9 mouse cellular contexts compared by ENCODE assay signal in genomic region chr4:58266294-58266693, GRCm38 (mm10). TPM values are rescaled to one million over a fixed set of nuclear protein-coding genes. Genes with fewer than 3 reads are reported as not detected.
DNase-seq lines count a peak whose midpoint lies in the region; ATAC-seq lines count a peak whose summit lies in the region.
"Had no signal": no experiment of that assay in that cellular context is flagged by ENCODE, and none has a peak within 500 bp of the region (broad histone marks: within the 10 kb centered on the region; RNA-seq: fewer than 3 reads in every experiment).

No protein-coding gene starts in this region.

- peak; percentile 59 for DNase-seq in hindbrain, embryonic 11.5 days (ENCODE audit: low spot score)
- peak; percentile 44 to 71 for DNase-seq in right cerebral cortex, postnatal 10 days (ENCODE audit: low spot score in 2 of 2)
- DNase-seq in right cerebral cortex, adult 18-20 months = no peak
- DNase-seq in cerebellum, postnatal 14 days = peak; percentile 64 to 76
- DNase-seq in splenic B cell, adult 2 months (ENCODE audit: low read depth, low spot score) = peak; percentile 26

- H3K9ac ChIP-seq in hindbrain, embryonic 11.5 days (ENCODE audit: low read depth, low read length) = no peak overlapping the region
- no peak overlapping the region for H3K9ac ChIP-seq in hindbrain, embryonic 12.5 days
- no peak overlapping the region for H3K9ac ChIP-seq in hindbrain, embryonic 16.5 days (ENCODE audit: low read depth, low read length)
- H3K9ac ChIP-seq: midbrain, embryonic 12.5 days had no signal

- no peak overlapping the region for H3K4me2 ChIP-seq in hindbrain, embryonic 11.5 days (replicated peaks; ENCODE audit: low read depth, low read length)
- no peak overlapping the region for H3K4me2 ChIP-seq in hindbrain, embryonic 12.5 days (replicated peaks)
- H3K4me2 ChIP-seq in hindbrain, embryonic 16.5 days (ENCODE audit: low read length) = no peak overlapping the region
- H3K4me2 ChIP-seq: midbrain, embryonic 12.5 days had no signal

- no peaks in the 10 kb centered on the region for H3K9me3 ChIP-seq in hindbrain, embryonic 11.5 days (ENCODE audit: control insufficient read depth, low read length)
- H3K9me3 ChIP-seq in hindbrain, embryonic 12.5 days (replicated peaks) = no peaks in the 10 kb centered on the region
- H3K9me3 ChIP-seq in hindbrain, embryonic 16.5 days (ENCODE audit: control insufficient read depth, low read length) = no peaks in the 10 kb centered on the region
- H3K9me3 ChIP-seq: midbrain, embryonic 12.5 days had no signal

- H3K36me3 ChIP-seq in hindbrain, embryonic 11.5 days (ENCODE audit: control insufficient read depth, insufficient read depth, low read length) = no peaks in the 10 kb centered on the region
- no peaks in the 10 kb centered on the region for H3K36me3 ChIP-seq in hindbrain, embryonic 12.5 days
- no peaks in the 10 kb centered on the region for H3K36me3 ChIP-seq in hindbrain, embryonic 16.5 days (ENCODE audit: control insufficient read depth, insufficient read depth, low read length)
- H3K36me3 ChIP-seq in splenic B cell, adult 2 months (ENCODE audit: control insufficient read depth, insufficient read depth, low read length, poor library complexity, severe bottlenecking) = no peaks in the 10 kb centered on the region
- H3K36me3 ChIP-seq: midbrain, embryonic 12.5 days had no signal

- H3K27me3 ChIP-seq in hindbrain, embryonic 11.5 days (ENCODE audit: control insufficient read depth, insufficient read depth, low read length) = no peaks in the 10 kb centered on the region
- no peaks in the 10 kb centered on the region for H3K27me3 ChIP-seq in hindbrain, embryonic 12.5 days
- H3K27me3 ChIP-seq in hindbrain, embryonic 16.5 days (replicated peaks; ENCODE audit: control insufficient read depth, insufficient read depth, low read length) = no peaks in the 10 kb centered on the region
- H3K27me3 ChIP-seq in splenic B cell, adult 2 months (ENCODE audit: control insufficient read depth, insufficient read depth, low read length, poor library complexity, severe bottlenecking) = no peaks in the 10 kb centered on the region
- H3K27me3 ChIP-seq: midbrain, embryonic 12.5 days had no signal

- WGBS in hindbrain, embryonic 11.5 days = 61% methylated on average over 7 of the region's 7 CpGs
- 60% methylated on average over 7 of the region's 7 CpGs for WGBS in hindbrain, embryonic 12.5 days
- 56% methylated on average over 7 of the region's 7 CpGs for WGBS in hindbrain, embryonic 16.5 days

- no peak overlapping the region for H3K4me3 ChIP-seq in hindbrain, embryonic 11.5 days (ENCODE audit: low read depth, low read length)
- no peak overlapping the region for H3K4me3 ChIP-seq in hindbrain, embryonic 12.5 days
- H3K4me3 ChIP-seq in hindbrain, embryonic 16.5 days (ENCODE audit: low read length) = no peak overlapping the region
- H3K4me3 ChIP-seq: midbrain, embryonic 12.5 days had no signal

- no peak overlapping the region for H3K27ac ChIP-seq in hindbrain, embryonic 11.5 days (ENCODE audit: low read depth, low read length)
- no peak overlapping the region for H3K27ac ChIP-seq in hindbrain, embryonic 12.5 days
- H3K27ac ChIP-seq in hindbrain, embryonic 16.5 days (ENCODE audit: low read depth, low read length) = no peak overlapping the region
- H3K27ac ChIP-seq: midbrain, embryonic 12.5 days had no signal

- ATAC-seq in hindbrain, embryonic 11.5 days (ENCODE audit: low FRiP score) = no peak
- no peak for ATAC-seq in hindbrain, embryonic 12.5 days (ENCODE audit: low FRiP score)
- 0 out of 2 replicates have a peak, but pooled peaks have one; percentile 61 for ATAC-seq in hindbrain, embryonic 16.5 days
- ATAC-seq in inflammation-experienced regulatory T-cells, adult 6 months = no peak

- H3K4me1 ChIP-seq in hindbrain, embryonic 11.5 days (replicated peaks; ENCODE audit: control insufficient read depth, insufficient read depth, low read length) = no peaks in the 10 kb centered on the region
- H3K4me1 ChIP-seq in hindbrain, embryonic 12.5 days = no peaks in the 10 kb centered on the region
- no peaks in the 10 kb centered on the region for H3K4me1 ChIP-seq in hindbrain, embryonic 16.5 days (ENCODE audit: control insufficient read depth, insufficient read depth, low read depth, low read length)
- H3K4me1 ChIP-seq: midbrain, embryonic 12.5 days had no signal

RNA-seq across cellular contexts. Expression of gene Musk, which starts 19.5 kb away (rescaled TPM):
- 0.42 and 0.48 TPM in 2 replicates for polyA plus RNA-seq in hindbrain, embryonic 11.5 days (2014; fragmentation: Nextera tagmentation; extraction: Ambion mirVana)
- polyA plus RNA-seq in hindbrain, embryonic 12.5 days (2016; fragmentation: Nextera tagmentation; extraction: Ambion mirVana) = 0.37 and 1.5 TPM in 2 replicates
- 0.09 and 0.24 TPM in 2 replicates for polyA plus RNA-seq in hindbrain, embryonic 16.5 days (2015; fragmentation: Nextera tagmentation; extraction: Ambion mirVana)
- not detected for polyA plus RNA-seq in inflammation-experienced regulatory T-cells, adult 6 months (2017; shearing (Covaris generic))
- polyA plus RNA-seq: midbrain, embryonic 12.5 days had no signal

RNA-seq across cellular contexts. Expression of gene Svep1, which starts 59.6 kb away (rescaled TPM):
- 2.2 and 4.4 TPM in 2 replicates for polyA plus RNA-seq in hindbrain, embryonic 11.5 days (2014; fragmentation: Nextera tagmentation; extraction: Ambion mirVana)
- 4.5 and 5.1 TPM in 2 replicates for polyA plus RNA-seq in hindbrain, embryonic 12.5 days (2016; fragmentation: Nextera tagmentation; extraction: Ambion mirVana)
- 1.2 and 1.5 TPM in 2 replicates for polyA plus RNA-seq in hindbrain, embryonic 16.5 days (2015; fragmentation: Nextera tagmentation; extraction: Ambion mirVana)
- under 1 TPM in 1 of 3 experiments, not detected in 2; 0.04 TPM for polyA plus RNA-seq in inflammation-experienced regulatory T-cells, adult 6 months (2017; shearing (Covaris generic))
